Mouse (Mus musculus) neutrophil, adult 65 days (primary cell): ENCODE data around the gene Cd59a. TPM values are rescaled to one million over a fixed set of nuclear protein-coding genes. Genes with fewer than 3 reads are reported as not detected.

Source experiments
- total RNA-seq: library from RNA; stranded (reverse); gene quantifications from 2 replicates; pipeline ENCODE4 v1.2.4, GENCODE M21; 2023

Cd59a gene
- total RNA-seq: not detected in 2 replicates

GRCm38 (mm10) chr2:104095741-104096213, at the start of gene Cd59a:
TSS of gene Cd59a (plus strand) at chr2:104095801.

GRCm38 (mm10) chr2:104065526-104065925, 30.1 kb upstream of the Cd59a start, which contains the start of gene Gm10912:
TSS of gene Gm10912 (plus strand) at chr2:104065826.

GRCm38 (mm10) chr2:104068450-104068849, 27.2 kb upstream of the Cd59a start, which contains the start of gene Gm10799:
TSS of gene Gm10799 (minus strand) at chr2:104068550.

GRCm38 (mm10) chr2:104069704-104070185, 25.9 kb upstream of the Cd59a start, which contains the start of gene Cd59b:
TSS of gene Cd59b (plus strand) at chr2:104069849.

GRCm38 (mm10) chr2:104122505-104123378, 27.1 kb downstream of the Cd59a start, which contains the start of gene A930018P22Rik:
TSS of gene A930018P22Rik (plus strand) at chr2:104122769.

Other genes with a start within 250 kb of the Cd59a start
- 52.5 and 75.0 TPM in 2 replicates for gene Lmo2, start 137.8 kb upstream of the Cd59a start, total RNA-seq
- 26.7 and 34.3 TPM in 2 replicates for gene Fbxo3, start 68.1 kb upstream of the Cd59a start, total RNA-seq
- not detected in 2 replicates for gene 4931422A03Rik, start 67.4 kb upstream of the Cd59a start, total RNA-seq
- 0.38 TPM in 1 of 2 replicates, not detected in the other for gene Gm10912, start 30.0 kb upstream of the Cd59a start, total RNA-seq
- gene Gm10799, start 27.3 kb upstream of the Cd59a start, total RNA-seq: not detected in 2 replicates
- not detected in 2 replicates for gene Cd59b, start 26.0 kb upstream of the Cd59a start, total RNA-seq
- not detected in 2 replicates for gene A930018P22Rik, start 27.0 kb downstream of the Cd59a start, total RNA-seq